Mouse (Mus musculus): ENCODE measurements at regions not wholly inside any gene's neighbourhood (a gene's known extent, or its start where the extent isn't known, plus 50 kb on each side); places are given as distances from the start of the nearest gene placed in this dataset.
A peak's percentile ranks its signal among the peaks of the same experiment; 100 is the strongest.

DNA sequence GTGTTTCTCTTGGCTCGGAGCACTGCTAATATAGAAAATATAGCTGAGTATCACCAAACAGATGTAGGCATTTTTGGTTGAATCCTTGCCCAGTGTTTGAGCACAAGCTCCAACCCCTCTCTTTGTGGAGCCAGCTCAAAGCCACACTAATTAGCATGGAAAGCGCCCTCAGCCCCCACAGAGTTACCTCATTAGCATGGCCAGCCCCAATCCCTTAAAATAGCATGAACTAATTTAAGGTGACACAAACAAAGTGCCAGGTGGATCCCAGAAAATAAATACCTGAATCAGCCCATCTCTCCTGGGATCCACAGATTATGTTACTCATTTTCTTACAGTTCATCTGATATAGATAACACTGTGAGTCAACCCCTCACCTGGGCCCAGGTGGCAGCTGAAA lies 79.7 kb upstream of the Ankrd50 start:
- Histone ChIP-seq H3K9me3 (ENCODE audit: control insufficient read depth, low read length) (no peaks in the 10 kb centered on the region), H3K36me3 (ENCODE audit: control insufficient read depth, insufficient read depth, low read length) (no peaks in the 10 kb centered on the region), H3K4me1 (ENCODE audit: control insufficient read depth, insufficient read depth, low read length) (0 out of 2 replicates have a peak, but pooled peaks cover 3% of the 10 kb centered on the region), H3K27ac (ENCODE audit: low read depth, low read length) (no peak overlapping the region), H3K4me3 (ENCODE audit: low read length) (no peak overlapping the region), H3K4me2 (replicated peaks; ENCODE audit: low read depth, low read length) (no peak overlapping the region), H3K27me3 (ENCODE audit: control insufficient read depth, insufficient read depth, low read length) (no peaks in the 10 kb centered on the region), H3K9ac (ENCODE audit: low read depth, low read length) (no peak overlapping the region)
- no peak for ATAC-seq (ENCODE audit: low FRiP score, low TSS enrichment)
- WGBS: 58% methylated on average over 2 of the region's 2 CpGs

DNA sequence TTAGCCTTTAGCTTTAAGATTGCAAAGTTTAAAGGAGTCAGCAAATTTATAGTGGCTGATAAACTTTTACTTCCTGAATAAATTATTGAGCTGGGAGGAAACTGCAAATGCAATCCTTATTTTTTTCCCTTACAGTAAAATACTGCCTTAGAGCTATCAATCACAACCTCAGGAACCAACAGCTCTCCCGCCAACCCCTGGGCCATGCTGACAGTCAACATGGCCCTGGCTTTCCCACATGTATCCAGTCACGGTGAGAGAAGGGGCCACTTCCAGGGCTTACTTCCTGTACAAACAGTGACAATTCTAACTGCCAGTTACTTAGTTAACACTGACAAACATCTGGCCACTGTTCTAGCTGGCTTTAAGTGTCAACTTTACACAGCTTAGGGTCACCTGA lies 76.5 kb upstream of the Ankrd50 start:
- H3K36me3 ChIP-seq (ENCODE audit: control insufficient read depth, insufficient read depth, low read length): no peaks in the 10 kb centered on the region
- no peak overlapping the region for H3K4me2 ChIP-seq (replicated peaks; ENCODE audit: low read depth, low read length)
- ATAC-seq (ENCODE audit: low FRiP score, low TSS enrichment): peak; percentile 60
- no peaks in the 10 kb centered on the region for H3K27me3 ChIP-seq (ENCODE audit: control insufficient read depth, insufficient read depth, low read length)
- H3K27ac ChIP-seq (ENCODE audit: low read depth, low read length): no peak overlapping the region
- H3K9me3 ChIP-seq (ENCODE audit: control insufficient read depth, low read length): no peaks in the 10 kb centered on the region
- WGBS: 22% methylated on average over 2 of the region's 2 CpGs
- no peak overlapping the region for H3K4me3 ChIP-seq (ENCODE audit: low read length)
- H3K9ac ChIP-seq (ENCODE audit: low read depth, low read length): no peak overlapping the region
- no peaks in the 10 kb centered on the region for H3K4me1 ChIP-seq (ENCODE audit: control insufficient read depth, insufficient read depth, low read length)

DNA sequence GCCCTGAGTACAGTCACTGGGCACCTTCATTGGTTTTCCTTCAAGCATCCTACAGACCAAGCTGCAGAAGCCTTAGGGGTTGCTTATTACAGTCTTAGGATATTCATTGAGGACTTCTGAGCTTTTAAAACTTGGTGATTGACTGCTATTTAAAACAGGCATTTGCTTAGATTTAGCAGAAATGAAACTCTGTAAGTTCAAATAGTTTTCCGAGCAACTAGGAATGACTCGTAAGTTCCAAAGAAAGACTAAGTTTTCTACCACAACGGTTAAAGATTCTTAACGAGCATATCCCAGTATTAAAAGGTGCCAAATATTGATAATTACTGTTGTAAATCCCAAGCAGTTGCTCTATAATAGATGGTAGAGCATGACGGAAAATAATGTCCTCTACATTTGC lies 71.3 kb upstream of the Ankrd50 start:
- no peaks in the 10 kb centered on the region for H3K27me3 ChIP-seq (ENCODE audit: control insufficient read depth, insufficient read depth, low read length)
- no peak overlapping the region for H3K9ac ChIP-seq (ENCODE audit: low read depth, low read length)
- H3K4me3 ChIP-seq (ENCODE audit: low read length): no peak overlapping the region
- no peak for ATAC-seq (ENCODE audit: low FRiP score, low TSS enrichment)
- 94% methylated on average over 5 of the region's 5 CpGs for WGBS
- no peaks in the 10 kb centered on the region for H3K36me3 ChIP-seq (ENCODE audit: control insufficient read depth, insufficient read depth, low read length)
- H3K4me1 ChIP-seq (ENCODE audit: control insufficient read depth, insufficient read depth, low read length): no peaks in the 10 kb centered on the region
- no peaks in the 10 kb centered on the region for H3K9me3 ChIP-seq (ENCODE audit: control insufficient read depth, low read length)
- no peak overlapping the region for H3K27ac ChIP-seq (ENCODE audit: low read depth, low read length)
- H3K4me2 ChIP-seq (replicated peaks; ENCODE audit: low read depth, low read length): no peak overlapping the region

DNA sequence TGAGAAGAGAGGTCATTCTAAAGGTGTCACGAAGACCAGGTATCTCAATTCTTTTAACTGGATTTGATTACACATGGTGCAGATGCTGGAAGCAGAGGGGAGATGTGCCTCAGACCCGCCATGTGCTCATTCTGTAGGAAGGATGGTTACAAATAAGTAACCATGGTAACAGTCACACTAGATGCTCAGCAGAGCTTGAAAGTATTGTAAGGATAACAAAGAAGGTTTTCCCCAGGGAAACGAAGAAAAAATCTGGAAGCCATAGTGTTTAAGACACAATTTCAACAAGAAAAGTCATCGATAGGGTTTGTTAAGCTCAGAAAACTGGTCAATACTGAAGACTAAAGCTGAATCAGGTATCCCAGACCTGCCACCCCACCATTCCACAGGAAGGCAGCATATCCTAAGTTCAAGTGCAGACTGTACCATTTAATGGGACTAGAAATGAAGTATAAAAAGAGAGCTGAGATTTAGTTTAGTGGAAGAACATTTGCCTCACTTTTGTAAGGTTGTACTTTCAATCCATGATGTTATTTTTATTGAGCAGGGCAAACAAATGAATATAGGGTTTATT lies 68.9 kb upstream of the Ankrd50 start:
- H3K27ac ChIP-seq (ENCODE audit: low read depth, low read length): no peak overlapping the region
- H3K4me1 ChIP-seq (ENCODE audit: control insufficient read depth, insufficient read depth, low read length): no peaks in the 10 kb centered on the region
- no peak overlapping the region for H3K4me3 ChIP-seq (ENCODE audit: low read length)
- H3K27me3 ChIP-seq (ENCODE audit: control insufficient read depth, insufficient read depth, low read length): no peaks in the 10 kb centered on the region
- 77% methylated on average over 4 of the region's 4 CpGs for WGBS
- no peak overlapping the region for H3K9ac ChIP-seq (ENCODE audit: low read depth, low read length)
- H3K36me3 ChIP-seq (ENCODE audit: control insufficient read depth, insufficient read depth, low read length): no peaks in the 10 kb centered on the region
- ATAC-seq (ENCODE audit: low FRiP score, low TSS enrichment): no peak
- no peaks in the 10 kb centered on the region for H3K9me3 ChIP-seq (ENCODE audit: control insufficient read depth, low read length)
- H3K4me2 ChIP-seq (replicated peaks; ENCODE audit: low read depth, low read length): no peak overlapping the region

DNA sequence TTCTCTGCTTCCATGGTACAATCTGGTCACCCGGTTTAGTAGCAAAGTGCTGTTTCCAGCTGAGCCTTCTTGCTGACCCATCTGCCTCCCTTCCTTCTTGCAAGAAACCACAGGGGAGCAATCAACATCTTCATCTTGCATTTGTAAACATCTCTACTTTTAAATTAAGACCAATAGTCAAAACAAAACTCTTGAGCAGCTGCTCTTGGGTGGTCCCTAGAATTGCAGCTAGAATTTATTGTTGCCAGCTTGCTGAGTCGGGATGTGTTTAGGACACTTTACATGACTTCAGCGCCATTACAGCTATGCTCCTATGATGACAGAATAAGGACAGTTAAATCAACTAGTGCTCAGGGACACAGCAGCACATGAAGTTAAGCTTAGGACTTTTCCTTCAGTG lies 62.4 kb upstream of the Ankrd50 start:
- Histone ChIP-seq H3K36me3 (ENCODE audit: control insufficient read depth, insufficient read depth, low read length) (no peaks in the 10 kb centered on the region), H3K4me1 (ENCODE audit: control insufficient read depth, insufficient read depth, low read length) (no peaks in the 10 kb centered on the region), H3K9ac (ENCODE audit: low read depth, low read length) (no peak overlapping the region), H3K27me3 (ENCODE audit: control insufficient read depth, insufficient read depth, low read length) (no peaks in the 10 kb centered on the region), H3K4me3 (ENCODE audit: low read length) (no peak overlapping the region), H3K9me3 (ENCODE audit: control insufficient read depth, low read length) (no peaks in the 10 kb centered on the region), H3K4me2 (replicated peaks; ENCODE audit: low read depth, low read length) (no peak overlapping the region), H3K27ac (ENCODE audit: low read depth, low read length) (no peak overlapping the region)
- ATAC-seq (ENCODE audit: low FRiP score, low TSS enrichment): no peak
- 48% methylated on average over 3 of the region's 3 CpGs for whole genome bisulfite sequencing

DNA sequence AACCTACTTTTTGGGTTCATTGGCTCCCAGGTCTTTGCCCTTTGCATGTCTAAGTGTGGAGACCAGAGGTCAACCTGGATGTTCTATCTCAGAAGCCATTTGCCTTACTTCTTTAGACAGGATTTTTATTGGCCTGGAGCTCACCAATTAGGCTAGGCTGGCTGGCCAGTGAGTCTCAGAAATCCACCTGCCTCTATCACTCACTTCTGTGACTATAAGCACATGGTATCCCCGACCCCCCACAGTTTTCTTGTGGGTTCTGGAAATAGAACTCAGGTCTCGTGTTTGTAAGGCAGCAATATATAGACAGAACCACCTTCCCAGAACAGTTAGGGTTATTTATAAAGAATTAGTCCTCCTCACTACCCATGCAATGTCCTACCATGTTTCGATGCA lies 60.9 kb upstream of the Ankrd50 start:
- H3K27me3 ChIP-seq (ENCODE audit: control insufficient read depth, insufficient read depth, low read length): no peaks in the 10 kb centered on the region
- H3K36me3 ChIP-seq (ENCODE audit: control insufficient read depth, insufficient read depth, low read length): no peaks in the 10 kb centered on the region
- H3K27ac ChIP-seq (ENCODE audit: low read depth, low read length): no peak overlapping the region
- ATAC-seq (ENCODE audit: low FRiP score, low TSS enrichment): no peak
- no peak overlapping the region for H3K4me2 ChIP-seq (replicated peaks; ENCODE audit: low read depth, low read length)
- WGBS: 86% methylated on average over 3 of the region's 3 CpGs
- no peaks in the 10 kb centered on the region for H3K4me1 ChIP-seq (ENCODE audit: control insufficient read depth, insufficient read depth, low read length)
- no peaks in the 10 kb centered on the region for H3K9me3 ChIP-seq (ENCODE audit: control insufficient read depth, low read length)
- H3K9ac ChIP-seq (ENCODE audit: low read depth, low read length): no peak overlapping the region
- H3K4me3 ChIP-seq (ENCODE audit: low read length): no peak overlapping the region

DNA sequence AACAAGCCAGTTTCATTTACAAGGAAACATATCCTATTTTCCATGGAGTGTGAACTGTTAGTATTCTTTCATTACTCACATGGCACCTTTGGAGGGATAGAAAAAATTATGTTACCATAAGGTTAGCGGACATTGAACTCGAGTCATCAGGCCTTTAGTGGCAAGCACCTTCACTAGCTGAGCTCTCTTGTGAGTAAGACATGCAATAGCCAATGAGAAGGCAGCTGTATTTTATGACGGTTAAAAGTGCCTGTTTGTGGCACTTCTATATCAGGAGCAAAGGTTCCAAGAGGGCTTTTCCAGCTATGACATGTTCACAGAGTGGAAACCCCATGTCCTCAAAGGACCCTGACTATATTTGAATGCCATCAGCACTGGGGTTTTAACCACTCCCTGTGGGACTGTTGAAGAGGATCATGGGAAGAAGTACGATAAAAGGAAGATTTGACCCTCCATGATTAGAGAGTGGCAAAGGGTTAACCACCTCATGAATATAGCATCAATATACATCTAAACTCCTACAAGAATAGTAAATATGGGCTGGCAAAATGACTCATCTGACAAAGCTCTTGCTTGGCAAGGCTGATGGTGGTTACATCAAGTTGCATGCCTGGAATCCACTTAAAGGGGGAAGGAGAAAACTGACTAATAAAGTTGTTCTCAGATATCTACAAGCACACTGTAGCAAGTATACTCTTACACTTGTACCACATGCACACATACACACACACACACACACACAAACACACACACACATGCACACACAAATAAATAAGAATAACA lies 60.3 kb upstream of the Ankrd50 start:
- H3K27me3 ChIP-seq (ENCODE audit: control insufficient read depth, insufficient read depth, low read length): no peaks in the 10 kb centered on the region
- H3K4me2 ChIP-seq (replicated peaks; ENCODE audit: low read depth, low read length): no peak overlapping the region
- no peak overlapping the region for H3K27ac ChIP-seq (ENCODE audit: low read depth, low read length)
- H3K4me1 ChIP-seq (ENCODE audit: control insufficient read depth, insufficient read depth, low read length): no peaks in the 10 kb centered on the region
- no peaks in the 10 kb centered on the region for H3K9me3 ChIP-seq (ENCODE audit: control insufficient read depth, low read length)
- 89% methylated on average over 4 of the region's 4 CpGs for WGBS
- H3K36me3 ChIP-seq (ENCODE audit: control insufficient read depth, insufficient read depth, low read length): no peaks in the 10 kb centered on the region
- H3K9ac ChIP-seq (ENCODE audit: low read depth, low read length): no peak overlapping the region
- ATAC-seq (ENCODE audit: low FRiP score, low TSS enrichment): no peak
- H3K4me3 ChIP-seq (ENCODE audit: low read length): no peak overlapping the region

DNA sequence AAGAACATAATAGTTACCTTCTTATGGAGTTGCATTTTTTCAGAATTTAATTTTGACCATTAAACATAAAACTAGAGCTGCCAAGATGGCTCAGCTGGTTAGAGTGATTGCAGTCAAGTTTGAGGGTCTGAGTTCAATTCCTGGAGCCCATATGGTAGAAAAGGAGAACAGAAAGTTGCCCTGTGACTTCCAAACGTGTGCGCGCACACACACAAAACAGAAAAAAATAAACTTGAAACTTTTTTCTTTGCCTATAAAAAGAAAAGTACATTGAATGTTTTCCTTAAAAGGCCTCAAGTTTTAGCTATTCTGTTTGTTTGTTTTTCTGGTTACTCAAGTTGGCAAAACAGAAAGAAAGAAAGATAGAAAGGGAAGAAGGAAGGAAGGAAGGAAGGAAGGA lies 59.2 kb upstream of the Ankrd50 start:
- WGBS: 91% methylated on average over 3 of the region's 3 CpGs
- no peak overlapping the region for H3K27ac ChIP-seq (ENCODE audit: low read depth, low read length)
- no peaks in the 10 kb centered on the region for H3K9me3 ChIP-seq (ENCODE audit: control insufficient read depth, low read length)
- H3K36me3 ChIP-seq (ENCODE audit: control insufficient read depth, insufficient read depth, low read length): no peaks in the 10 kb centered on the region
- H3K27me3 ChIP-seq (ENCODE audit: control insufficient read depth, insufficient read depth, low read length): no peaks in the 10 kb centered on the region
- no peak for ATAC-seq (ENCODE audit: low FRiP score, low TSS enrichment)
- no peak overlapping the region for H3K9ac ChIP-seq (ENCODE audit: low read depth, low read length)
- H3K4me3 ChIP-seq (ENCODE audit: low read length): no peak overlapping the region
- H3K4me1 ChIP-seq (ENCODE audit: control insufficient read depth, insufficient read depth, low read length): no peaks in the 10 kb centered on the region
- no peak overlapping the region for H3K4me2 ChIP-seq (replicated peaks; ENCODE audit: low read depth, low read length)

DNA sequence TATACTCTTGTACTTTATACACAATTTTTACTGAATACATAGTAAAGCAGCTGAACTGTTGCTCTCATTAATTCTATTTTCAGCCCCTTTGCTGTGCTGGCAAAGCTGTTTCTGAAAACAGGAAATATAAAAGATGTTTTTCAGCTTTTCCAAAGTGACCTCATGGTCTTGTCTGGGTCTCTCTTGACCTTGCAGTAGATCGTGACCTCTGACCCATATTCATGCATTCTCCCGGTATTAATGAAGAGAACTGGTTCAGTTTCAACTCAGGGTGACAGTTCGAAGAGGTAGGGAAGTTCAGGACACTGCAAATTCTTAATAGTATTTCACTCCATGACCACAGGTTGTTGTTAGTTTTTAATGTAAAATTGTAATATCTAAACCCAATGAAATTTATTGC lies 56.7 kb upstream of the Ankrd50 start:
- no peak for ATAC-seq (ENCODE audit: low FRiP score, low TSS enrichment)
- Histone ChIP-seq H3K9ac (ENCODE audit: low read depth, low read length) (no peak overlapping the region), H3K27ac (ENCODE audit: low read depth, low read length) (no peak overlapping the region), H3K9me3 (ENCODE audit: control insufficient read depth, low read length) (no peaks in the 10 kb centered on the region), H3K27me3 (ENCODE audit: control insufficient read depth, insufficient read depth, low read length) (no peaks in the 10 kb centered on the region), H3K4me1 (ENCODE audit: control insufficient read depth, insufficient read depth, low read length) (no peaks in the 10 kb centered on the region), H3K36me3 (ENCODE audit: control insufficient read depth, insufficient read depth, low read length) (no peaks in the 10 kb centered on the region), H3K4me3 (ENCODE audit: low read length) (no peak overlapping the region), H3K4me2 (replicated peaks; ENCODE audit: low read depth, low read length) (no peak overlapping the region)
- WGBS: 80% methylated on average over 3 of the region's 3 CpGs

All from kidney, embryonic 14.5 days (tissue).